Mouse (Mus musculus) lung, postnatal 25 days (tissue): ENCODE results near the gene Iars.

Experiments used
- DNase-seq: peaks from one replicate; pipeline ENCODE4 v3.0.0; 2022; ENCODE audit warnings: low spot score

Gene Iars

GRCm38 (mm10) chr13:49681351-49682232 is at the start of gene Iars:
Gene Iars (plus strand): TSS chr13:49682100.
- peak; percentile 99 for DNase-seq

- no peak for DNase-seq
These were observed 41.9 kb upstream of the Iars start for GRCm38 (mm10) chr13:49639965-49640364.

GRCm38 (mm10) chr13:49642650-49643049 is 39.2 kb upstream of the Iars start:
- no peak for DNase-seq

GRCm38 (mm10) chr13:49643669-49644362 is 38.1 kb upstream of the Iars start:
- no peak for DNase-seq

GRCm38 (mm10) chr13:49644731-49645529 is 37.0 kb upstream of the Iars start:
- DNase-seq, result peak; percentile 48

- DNase-seq, result no peak
These were observed 35.9 kb upstream of the Iars start for GRCm38 (mm10) chr13:49646019-49646418.

- DNase-seq, result no peak
These were observed 30.8 kb upstream of the Iars start for GRCm38 (mm10) chr13:49651136-49651535.

- no peak for DNase-seq
These were observed 30.0 kb upstream of the Iars start for GRCm38 (mm10) chr13:49651781-49652351.

GRCm38 (mm10) chr13:49652481-49653179 is 29.3 kb upstream of the Iars start, which contains the start of the genes Cenpp and Nol8:
Gene Cenpp (minus strand): TSS chr13:49652785.
Gene Nol8 (plus strand): TSS chr13:49653078.
- peak; percentile 99 for DNase-seq

GRCm38 (mm10) chr13:49653180-49653541 is 28.7 kb upstream of the Iars start:
- no peak for DNase-seq

- DNase-seq, result no peak
These were observed 4.1 kb upstream of the Iars start for GRCm38 (mm10) chr13:49677793-49678192.

- no peak for DNase-seq
These were observed 440 bp downstream of the Iars start for GRCm38 (mm10) chr13:49682233-49682846.

GRCm38 (mm10) chr13:49684266-49684665 is 2.4 kb downstream of the Iars start:
- no peak for DNase-seq

- no peak for DNase-seq
These were observed 9.2 kb downstream of the Iars start for GRCm38 (mm10) chr13:49691056-49691455.

GRCm38 (mm10) chr13:49703216-49703779 is 21.4 kb downstream of the Iars start:
- no peak for DNase-seq

GRCm38 (mm10) chr13:49706032-49706690 is 24.3 kb downstream of the Iars start:
- DNase-seq, result no peak

- DNase-seq, result no peak
These were observed 26.4 kb downstream of the Iars start for GRCm38 (mm10) chr13:49708311-49708710.

GRCm38 (mm10) chr13:49712047-49712721 is 30.3 kb downstream of the Iars start:
- no peak for DNase-seq

GRCm38 (mm10) chr13:49719310-49719709 is 37.4 kb downstream of the Iars start:
- peak; percentile 43 for DNase-seq
